Mouse (Mus musculus): Measurements from ENCODE around the gene Olfr512. TPM values are rescaled to one million over a fixed set of nuclear protein-coding genes. Genes with fewer than 3 reads are reported as not detected.

Olfr512 gene
- polyA plus RNA-seq (2012; rRNA removed), result not detected in 2 replicates

DNA sequence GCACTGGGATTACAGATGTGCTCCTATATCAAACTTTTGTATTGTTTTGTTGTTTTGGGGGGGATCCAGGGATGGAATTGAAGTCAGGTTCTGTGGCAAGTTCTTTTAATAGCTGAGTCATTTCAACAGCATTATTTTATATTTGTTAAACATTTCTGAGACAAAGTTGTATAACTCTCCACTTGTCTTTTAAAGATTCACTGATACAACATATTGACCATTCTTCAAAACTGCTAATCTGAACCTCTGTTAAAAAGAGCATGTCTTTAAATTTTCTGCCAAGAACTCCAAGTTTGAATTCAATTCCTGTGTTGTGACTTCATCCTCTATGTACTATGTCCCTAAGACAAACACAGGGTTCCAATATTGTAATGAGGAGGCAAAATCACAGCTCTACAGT lies at the start of gene Olfr512:
Gene Olfr512, plus strand, starts transcription at position 301 of the 400 bp plus-strand sequence.
- DNase-seq (ENCODE audit: low spot score), result no peak

DNA sequence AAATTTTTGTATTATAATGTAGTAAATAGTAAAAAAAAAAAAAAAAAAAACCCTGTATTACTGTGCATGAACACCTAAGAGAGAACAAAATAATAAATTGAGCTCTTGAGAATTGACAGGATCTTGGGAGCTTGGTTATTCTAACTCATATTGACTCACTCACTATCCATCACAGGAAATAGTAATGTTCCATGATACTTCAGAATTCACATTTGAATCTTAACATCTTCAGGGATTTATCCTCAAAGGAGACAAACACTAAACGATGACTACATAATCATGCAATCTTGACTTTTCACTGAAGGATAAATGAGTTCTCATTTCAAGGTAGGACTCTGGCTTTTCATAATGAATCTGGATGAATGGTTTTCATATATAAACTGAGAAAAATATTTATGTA lies 47.0 kb upstream of the Olfr512 start, which contains the start of gene Olfr510:
Gene Olfr510, plus strand, starts transcription at position 301 of the 400 bp plus-strand sequence.
- no peak for DNase-seq (ENCODE audit: low spot score)

DNA sequence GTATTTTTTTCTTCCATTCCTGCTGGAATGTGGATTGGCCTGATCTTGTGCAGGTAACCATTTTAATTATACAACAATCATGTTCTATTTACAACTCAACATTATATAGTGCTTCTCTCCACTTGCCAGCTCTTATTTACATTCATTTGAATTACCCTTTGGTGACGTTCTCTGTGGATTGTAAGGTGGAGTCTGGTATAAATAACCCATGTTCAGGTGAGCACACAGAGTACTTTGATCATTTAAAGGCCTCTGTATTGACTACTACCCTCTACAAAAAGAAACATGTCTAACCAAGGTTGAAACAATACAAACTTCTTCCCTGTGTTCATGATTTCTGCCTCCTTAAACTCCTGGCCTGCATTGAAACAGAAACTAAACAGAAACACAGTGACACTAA lies 42.1 kb upstream of the Olfr512 start:
- no peak for DNase-seq (ENCODE audit: low spot score)

DNA sequence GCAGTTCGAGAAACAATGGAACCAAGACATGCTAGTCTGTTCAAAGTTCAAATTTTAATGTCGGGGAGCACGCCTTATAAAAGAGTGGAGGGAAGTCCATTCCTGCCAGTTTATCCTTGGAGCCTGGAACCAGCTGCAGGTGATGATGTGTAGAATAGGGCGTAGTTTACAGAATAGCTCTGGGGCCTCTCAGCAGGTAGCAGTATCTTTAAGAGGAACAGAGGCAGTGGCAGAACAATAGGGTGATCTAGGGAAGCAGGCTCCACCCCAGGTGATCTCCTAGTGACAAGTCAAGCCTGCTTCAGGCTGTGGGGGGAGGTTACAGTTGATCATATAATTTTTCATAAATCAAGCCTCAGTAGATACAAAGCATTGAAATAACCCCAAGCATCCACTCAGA lies 34.2 kb upstream of the Olfr512 start:
- DNase-seq (ENCODE audit: low spot score), result no peak

DNA sequence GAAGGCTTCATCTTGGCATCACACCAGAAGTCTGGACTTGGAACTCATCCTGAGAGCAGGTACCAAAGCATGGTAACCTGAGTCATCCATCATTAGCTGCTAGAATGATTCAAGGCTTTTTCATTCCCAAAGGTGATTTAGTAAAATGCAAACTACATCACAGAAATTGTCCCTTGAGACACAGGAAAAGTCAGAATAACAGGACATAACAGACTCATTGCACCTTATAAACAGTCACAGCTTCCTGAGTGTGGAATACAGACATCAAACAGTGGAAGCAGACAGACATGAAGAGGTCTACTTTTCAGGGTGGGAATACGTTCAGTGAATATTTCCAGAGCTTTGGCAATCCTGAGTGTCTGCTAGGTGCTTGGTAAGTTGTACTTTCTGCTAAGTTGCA lies 37.6 kb downstream of the Olfr512 start, which contains the start of gene Olfr513:
Gene Olfr513, plus strand, starts transcription at position 301 of the 400 bp plus-strand sequence.
- no peak for DNase-seq (ENCODE audit: low spot score)

DNA sequence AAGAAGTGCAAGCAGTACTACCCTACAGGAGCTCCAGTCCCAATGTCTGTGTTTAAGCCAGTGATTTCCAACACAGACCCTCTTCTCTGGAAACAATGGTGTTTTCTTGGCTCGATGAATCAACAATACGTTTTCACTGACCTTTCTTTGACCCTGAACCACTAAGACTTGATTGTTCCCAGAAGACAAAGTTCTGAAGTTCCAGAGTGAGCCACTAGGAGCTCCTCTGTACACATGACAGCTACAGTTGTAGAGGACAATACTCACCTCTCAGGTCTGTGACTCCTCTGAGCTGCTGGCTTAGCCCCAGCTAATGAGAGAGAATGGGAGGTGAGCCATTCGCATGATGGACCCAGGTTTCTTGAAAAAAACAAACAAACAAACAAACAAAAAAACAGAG lies 47.3 kb downstream of the Olfr512 start:
- DNase-seq (ENCODE audit: low spot score), result no peak

Other genes with a start within 250 kb of the Olfr512 start
- not detected in 2 replicates for gene Olfr498, start 248.0 kb upstream of the Olfr512 start, polyA plus RNA-seq (2012; rRNA removed)
- gene Olfr502, start 188.3 kb upstream of the Olfr512 start, polyA plus RNA-seq (2012; rRNA removed), result not detected in 2 replicates
- gene Olfr503, start 168.8 kb upstream of the Olfr512 start, polyA plus RNA-seq (2012; rRNA removed), result not detected in 2 replicates
- not detected in 2 replicates for gene Olfr504, start 147.5 kb upstream of the Olfr512 start, polyA plus RNA-seq (2012; rRNA removed)
- not detected in 2 replicates for gene Olfr506, start 102.5 kb upstream of the Olfr512 start, polyA plus RNA-seq (2012; rRNA removed)
- gene Olfr507, start 91.5 kb upstream of the Olfr512 start, polyA plus RNA-seq (2012; rRNA removed), result not detected in 2 replicates
- not detected in 2 replicates for gene Olfr508, start 83.3 kb upstream of the Olfr512 start, polyA plus RNA-seq (2012; rRNA removed)
- gene Olfr509, start 61.4 kb upstream of the Olfr512 start, polyA plus RNA-seq (2012; rRNA removed), result not detected in 2 replicates
- gene Olfr510, start 46.9 kb upstream of the Olfr512 start, polyA plus RNA-seq (2012; rRNA removed), result not detected in 2 replicates
- gene Olfr513, start 37.7 kb downstream of the Olfr512 start, polyA plus RNA-seq (2012; rRNA removed), result not detected in 2 replicates
- not detected in 2 replicates for gene Olfr514, start 112.7 kb downstream of the Olfr512 start, polyA plus RNA-seq (2012; rRNA removed)
- gene Olfr516, start 137.2 kb downstream of the Olfr512 start, polyA plus RNA-seq (2012; rRNA removed), result not detected in 2 replicates
- gene Olfr517, start 159.1 kb downstream of the Olfr512 start, polyA plus RNA-seq (2012; rRNA removed), result not detected in 2 replicates
- gene Olfr518, start 171.7 kb downstream of the Olfr512 start, polyA plus RNA-seq (2012; rRNA removed), result not detected in 2 replicates
- not detected in 2 replicates for gene Olfr519, start 181.1 kb downstream of the Olfr512 start, polyA plus RNA-seq (2012; rRNA removed)
- 0.47 and 0.52 TPM in 2 replicates for gene Nlrp10, start 216.9 kb downstream of the Olfr512 start, polyA plus RNA-seq (2012; rRNA removed)
- gene Eif3f, start 221.1 kb downstream of the Olfr512 start, polyA plus RNA-seq (2012; rRNA removed), result 119 and 192 TPM in 2 replicates
- 1.6 and 1.7 TPM in 2 replicates for gene Tub, start 237.0 kb downstream of the Olfr512 start, polyA plus RNA-seq (2012; rRNA removed)